Mouse (Mus musculus) gastrocnemius, postnatal 14 days (tissue): ENCODE data around the gene Kdm6b. TPM values are rescaled to one million over a fixed set of nuclear protein-coding genes. Genes with fewer than 3 reads are reported as not detected.

Source experiments
- total RNA-seq, 2 experiments: library from RNA; stranded (reverse); gene quantifications; 2 replicates each; pipeline ENCODE4 v1.2.3; 2021

Kdm6b gene
- total RNA-seq, 2 experiments from 2014 or later = 30.3 to 31.4 TPM

Other genes starting within 250 kb of the Kdm6b start
- not detected for gene Alox8, start 215.8 kb downstream of the Kdm6b start, total RNA-seq
- not detected for gene Gucy2e, start 176.6 kb downstream of the Kdm6b start, total RNA-seq
- 1 to 10 TPM; 2.5 to 3.2 TPM for gene Cntrob, start 89.9 kb downstream of the Kdm6b start, total RNA-seq
- gene Trappc1, start 89.7 kb downstream of the Kdm6b start, total RNA-seq = 10 to 100 TPM; 52.3 to 54.1 TPM
- gene Kcnab3, start 87.4 kb downstream of the Kdm6b start, total RNA-seq = under 1 TPM; 0.18 to 0.24 TPM
- gene Rnf227, start 73.2 kb downstream of the Kdm6b start, total RNA-seq = under 1 TPM; 0.35 to 0.68 TPM
- 10 to 100 TPM; 25.5 to 28.7 TPM for gene Chd3, start 44.3 kb downstream of the Kdm6b start, total RNA-seq
- gene Naa38, start 18.2 kb downstream of the Kdm6b start, total RNA-seq = 10 to 100 TPM; 79.5 to 87.9 TPM
- gene Cyb5d1, start 18.0 kb downstream of the Kdm6b start, total RNA-seq = 10 to 100 TPM; 19.0 to 20.7 TPM
- 10 to 100 TPM; 12.8 to 15.2 TPM for gene Tmem88, start 15.4 kb downstream of the Kdm6b start, total RNA-seq
- gene Dnah2, start 135.4 kb upstream of the Kdm6b start, total RNA-seq = under 1 TPM; 0.06 to 0.07 TPM
- gene Efnb3, start 146.5 kb upstream of the Kdm6b start, total RNA-seq = 1 to 10 TPM in 1 of 2 experiments, under 1 TPM in 1; 0.71 to 1.3 TPM
- gene Wrap53, start 166.6 kb upstream of the Kdm6b start, total RNA-seq = 1 to 10 TPM; 3.5 to 4.0 TPM
- 10 to 100 TPM; 15.2 to 22.7 TPM for gene Trp53, start 166.7 kb upstream of the Kdm6b start, total RNA-seq
- gene Atp1b2, start 192.3 kb upstream of the Kdm6b start, total RNA-seq = 100 to 1,000 TPM; 384 to 403 TPM
- gene Shbg, start 204.2 kb upstream of the Kdm6b start, total RNA-seq = under 1 TPM; 0.38 to 0.47 TPM
- gene Sat2, start 208.3 kb upstream of the Kdm6b start, total RNA-seq = 1 to 10 TPM; 4.9 to 5.0 TPM
- 10 to 100 TPM; 55.3 to 66.5 TPM for gene Fxr2, start 219.3 kb upstream of the Kdm6b start, total RNA-seq
- gene Sox15, start 241.6 kb upstream of the Kdm6b start, total RNA-seq = not detected
- 10 to 100 TPM; 11.8 to 12.1 TPM for gene Mpdu1, start 249.0 kb upstream of the Kdm6b start, total RNA-seq